Mouse (Mus musculus): ENCODE results near the gene Wdr17.

Wdr17 gene

DNA sequence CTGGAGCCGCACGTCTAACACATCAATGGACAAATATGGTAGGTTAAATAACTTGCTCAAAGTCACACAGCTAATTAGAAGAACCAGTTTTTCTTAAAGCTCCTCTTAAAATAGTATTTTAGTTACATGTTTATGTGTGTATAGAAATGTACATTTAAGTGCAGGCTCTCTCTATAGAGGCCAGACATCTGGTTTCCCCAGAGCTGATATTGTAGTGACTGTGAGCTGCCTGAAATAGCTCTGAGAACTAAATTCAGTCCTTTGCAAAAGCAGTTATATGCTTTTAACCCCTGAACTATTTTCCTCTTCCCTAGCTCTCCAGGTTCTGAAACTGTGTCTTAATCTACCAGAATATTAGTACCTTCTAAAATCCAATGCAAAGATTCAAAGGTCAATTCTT lies 289.6 kb downstream of the Wdr17 start:
- DNase-seq = no peak

GRCm38 (mm10) chr8:54596940-54597339 lies 290.0 kb downstream of the Wdr17 start:
- DNase-seq = no peak

GRCm38 (mm10) chr8:54596051-54596450 lies 290.9 kb downstream of the Wdr17 start:
- no peak for DNase-seq

GRCm38 (mm10) chr8:54594634-54595033 lies 292.4 kb downstream of the Wdr17 start:
- no peak for DNase-seq

DNA sequence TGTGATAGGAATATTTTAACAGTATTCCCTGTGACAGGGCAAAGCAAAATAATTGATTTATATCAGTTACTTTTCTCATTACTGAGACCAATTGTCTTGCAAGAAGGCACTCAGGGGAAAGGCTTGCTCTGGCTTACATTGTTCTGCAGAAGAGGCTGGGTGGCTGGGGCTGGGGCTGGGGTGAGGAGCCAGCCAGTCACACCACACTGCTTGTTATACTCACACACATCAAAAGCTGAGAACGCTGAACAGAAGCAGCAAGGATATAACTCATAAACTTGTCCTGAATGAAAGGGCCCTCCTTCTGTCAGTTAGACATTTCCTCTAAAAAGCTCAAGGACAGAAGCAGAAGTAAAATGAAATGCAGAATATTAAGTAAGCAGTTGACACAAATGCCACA lies 304.1 kb downstream of the Wdr17 start:
- no peak for DNase-seq

DNA sequence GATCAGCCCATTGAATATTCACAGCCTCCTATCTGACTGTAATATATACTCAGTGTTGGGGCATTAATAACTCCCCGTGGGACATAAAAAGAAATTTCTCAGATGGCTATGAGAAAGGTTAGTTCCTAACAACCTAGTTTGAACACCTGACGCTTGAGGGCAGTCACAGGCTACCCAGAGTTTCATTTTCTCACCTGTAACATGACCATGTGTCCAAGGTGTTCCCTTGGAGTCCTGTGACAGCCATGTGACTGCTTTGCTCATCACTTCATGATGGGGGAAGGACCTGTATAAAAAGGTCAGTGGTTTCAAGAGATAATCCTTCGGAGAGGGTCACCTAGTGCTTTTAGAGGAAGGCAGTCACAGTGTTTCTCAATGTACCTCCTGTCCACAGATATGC lies 305.5 kb downstream of the Wdr17 start:
- DNase-seq = no peak
